Mouse (Mus musculus): ENCODE measurements at regions not wholly inside any gene's neighbourhood (a gene's known extent, or its start where the extent isn't known, plus 50 kb on each side); places are given as distances from the start of the nearest gene placed in this dataset.
"Not testable (repeated sequence)": the region's sequence is repeated elsewhere in the genome, so short reads cannot be mapped to it uniquely, and the experiment has no call there.

DNA sequence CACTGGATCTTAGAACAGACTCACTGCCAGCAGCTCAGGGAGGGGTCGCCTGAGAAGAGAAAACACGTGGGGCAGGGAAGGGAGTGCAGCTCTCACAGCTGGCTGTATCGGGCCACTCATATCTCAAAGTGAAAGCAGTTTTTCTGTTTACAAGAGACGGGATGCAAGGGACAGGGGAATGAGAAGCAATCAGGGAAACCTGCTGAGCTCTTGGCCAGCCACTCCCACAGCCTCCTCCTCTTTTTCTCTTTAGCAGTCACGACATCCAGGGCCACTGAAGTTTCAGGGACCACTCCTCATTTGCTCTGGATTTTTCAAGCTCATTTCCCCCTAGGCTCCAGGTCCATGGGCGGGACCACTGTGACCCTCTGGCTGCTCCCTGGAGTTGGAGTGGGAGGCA lies 2901.5 kb downstream of the Gm37988 start:
- not testable (repeated sequence) for TF ChIP-seq CTCF, EP300 (IDR thresholded peaks at IDR 0.05)

Data from lung, postnatal 0 days (tissue).